Mouse (Mus musculus) layer of hippocampus, adult 9-11 months (tissue): ENCODE results near the gene Mas1.

ENCODE experiments used
- DNase-seq: peaks from one replicate; pipeline ENCODE4 v3.0.0; 2022

The Mas1 gene

DNA sequence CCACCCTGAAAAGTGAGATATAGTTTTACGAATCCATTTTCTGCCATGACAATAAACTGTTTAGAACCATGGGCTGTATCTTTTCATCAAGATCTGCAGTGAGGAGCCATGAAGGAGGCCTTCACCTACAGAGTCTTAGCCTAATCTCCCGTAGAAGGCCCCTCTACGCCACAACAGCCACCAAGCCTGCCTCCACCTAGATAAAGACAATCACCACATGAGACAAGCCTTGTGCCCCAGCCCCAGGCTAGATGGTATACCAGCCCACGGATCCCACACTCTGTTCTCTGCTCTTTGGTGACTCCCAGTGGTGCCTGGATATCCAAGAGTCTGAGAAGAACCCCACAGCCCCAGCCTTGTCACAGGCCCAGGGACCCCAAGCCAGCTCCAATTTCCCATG lies 52.1 kb downstream of the Mas1 start:
- DNase-seq: no peak

DNA sequence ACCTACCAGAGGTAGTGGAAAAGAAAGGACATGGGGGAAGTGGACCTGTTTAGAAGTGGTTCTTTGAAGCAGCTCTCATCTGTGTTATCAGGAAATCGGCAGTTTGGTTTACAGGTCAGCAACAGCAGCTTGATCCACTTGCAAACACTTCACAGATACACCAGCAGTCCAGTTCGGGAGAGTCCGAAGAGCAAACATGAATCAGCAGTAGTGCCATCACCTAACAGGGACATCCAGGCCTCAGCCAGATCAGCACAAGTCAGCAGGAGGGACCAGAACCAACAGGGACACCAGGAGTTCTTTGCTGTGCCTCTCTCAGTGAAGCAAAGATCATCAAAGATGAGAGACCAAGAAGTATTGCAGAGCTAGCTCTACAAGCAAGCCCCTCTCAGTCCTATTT lies 53.4 kb downstream of the Mas1 start:
- no peak for DNase-seq

DNA sequence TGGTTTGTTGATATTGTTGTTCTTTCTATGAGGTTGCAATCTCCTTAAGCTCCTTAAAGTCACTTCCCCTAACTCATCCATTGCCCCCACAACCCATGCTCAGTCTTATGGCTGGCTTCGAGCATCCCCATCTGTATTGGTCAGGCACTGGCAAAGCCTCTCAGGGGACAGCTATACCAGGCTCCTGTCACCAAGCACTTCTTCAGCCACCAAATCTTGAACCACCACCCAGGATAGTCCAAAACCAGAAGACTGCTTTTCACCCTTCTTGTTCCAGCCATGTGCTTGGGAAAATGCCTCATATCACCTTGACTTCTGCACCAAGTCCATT lies 57.0 kb downstream of the Mas1 start:
- DNase-seq: no peak

DNA sequence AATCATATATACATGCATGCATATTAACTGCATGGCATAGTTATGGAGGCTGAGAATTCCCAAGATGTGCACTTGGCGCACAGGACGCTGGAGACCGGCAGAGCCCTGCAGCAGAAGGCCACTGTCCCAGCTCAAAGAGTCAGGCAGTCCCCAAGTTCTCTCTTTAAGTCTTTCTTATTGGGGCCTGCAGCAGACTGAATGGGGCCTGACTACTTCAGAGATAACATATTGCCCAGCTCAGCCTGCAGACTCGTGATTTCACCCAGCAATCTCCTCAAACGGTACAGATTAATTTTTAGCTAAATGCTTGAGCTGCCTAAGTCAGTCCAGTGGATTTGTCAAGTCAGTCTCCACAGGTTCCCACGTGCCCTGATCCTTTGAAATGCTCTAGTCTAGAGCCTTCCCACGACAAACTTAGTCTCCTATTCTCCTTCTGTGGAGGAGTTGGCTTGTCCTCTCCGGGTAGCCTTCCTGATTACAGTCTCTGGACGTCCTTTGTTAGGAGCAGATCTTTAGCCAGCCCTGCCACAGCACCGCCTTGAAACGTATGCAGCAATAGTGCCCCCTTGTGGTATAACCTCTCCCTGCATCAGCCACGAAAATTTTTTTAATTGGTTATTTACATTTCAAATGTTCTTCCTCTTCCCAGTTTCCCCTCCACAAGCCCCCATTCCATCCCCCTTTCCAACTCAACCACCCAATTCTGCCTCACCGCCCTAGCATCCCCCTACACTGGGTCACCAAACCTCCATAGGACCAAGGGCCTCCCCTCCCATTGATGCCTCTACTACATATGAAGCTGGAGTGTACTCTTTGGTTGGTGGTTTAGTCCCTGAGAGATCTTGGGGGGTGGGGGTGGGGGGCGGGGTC lies 57.6 kb downstream of the Mas1 start:
- DNase-seq: peak; percentile 52

DNA sequence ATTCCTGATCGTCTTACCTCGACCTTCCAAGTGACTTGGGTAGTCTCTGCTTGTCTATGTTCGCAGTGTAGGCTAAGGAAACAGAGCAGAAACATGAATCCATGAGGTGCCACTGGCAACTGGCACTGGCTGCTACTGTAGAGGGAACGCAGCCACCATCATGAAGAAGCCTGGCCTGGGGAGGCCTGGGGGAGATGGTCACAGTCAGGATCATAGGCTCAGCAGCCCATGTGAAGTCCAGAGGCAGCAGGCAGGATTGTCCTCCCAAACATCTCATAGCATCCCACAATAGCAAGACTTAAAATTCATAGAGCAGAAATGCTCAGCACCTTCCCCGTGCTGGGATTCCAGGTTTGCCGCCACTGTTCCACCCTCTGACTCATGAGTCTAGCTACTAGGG lies 59.1 kb downstream of the Mas1 start:
- DNase-seq: no peak

DNA sequence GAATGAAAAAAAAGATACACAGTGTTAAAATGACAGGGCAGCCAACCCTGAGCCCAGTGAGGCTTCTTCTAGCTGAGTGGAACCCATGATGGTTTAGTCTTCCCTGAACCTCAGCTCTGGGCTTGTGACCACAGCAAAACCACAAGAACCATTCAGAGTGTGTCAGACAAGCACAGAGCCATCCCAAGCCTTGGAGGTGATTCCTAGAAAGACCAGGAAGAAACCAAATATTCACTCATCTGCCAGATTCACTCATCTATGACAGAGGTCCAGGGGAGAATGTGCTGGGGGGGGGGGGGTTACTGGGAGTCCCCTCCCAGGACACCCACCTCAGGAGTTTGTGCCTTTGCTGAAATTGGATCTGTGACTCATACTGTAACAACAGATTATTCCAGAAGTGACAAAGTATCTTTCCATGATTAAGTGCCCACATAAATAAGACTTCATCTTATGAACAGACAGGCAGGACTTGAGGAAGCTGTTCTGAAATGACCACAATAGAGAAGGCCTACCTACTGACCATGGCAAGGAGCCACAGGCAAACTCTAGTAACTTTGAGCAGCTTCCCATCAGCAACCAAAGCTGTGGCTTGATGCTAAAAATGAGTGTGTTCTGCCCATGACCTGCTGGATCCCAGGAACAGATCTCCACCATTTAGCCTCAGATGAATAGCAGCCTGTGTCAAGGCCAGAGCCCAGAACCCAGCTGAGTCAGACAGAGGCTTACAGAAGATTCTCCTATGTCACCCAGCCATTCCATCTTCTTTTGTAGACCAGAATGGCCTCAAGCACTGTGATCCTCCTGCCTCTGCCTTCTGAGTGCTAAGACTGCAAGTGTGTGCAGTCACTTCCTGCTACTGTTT lies 63.1 kb downstream of the Mas1 start:
- DNase-seq: no peak

DNA sequence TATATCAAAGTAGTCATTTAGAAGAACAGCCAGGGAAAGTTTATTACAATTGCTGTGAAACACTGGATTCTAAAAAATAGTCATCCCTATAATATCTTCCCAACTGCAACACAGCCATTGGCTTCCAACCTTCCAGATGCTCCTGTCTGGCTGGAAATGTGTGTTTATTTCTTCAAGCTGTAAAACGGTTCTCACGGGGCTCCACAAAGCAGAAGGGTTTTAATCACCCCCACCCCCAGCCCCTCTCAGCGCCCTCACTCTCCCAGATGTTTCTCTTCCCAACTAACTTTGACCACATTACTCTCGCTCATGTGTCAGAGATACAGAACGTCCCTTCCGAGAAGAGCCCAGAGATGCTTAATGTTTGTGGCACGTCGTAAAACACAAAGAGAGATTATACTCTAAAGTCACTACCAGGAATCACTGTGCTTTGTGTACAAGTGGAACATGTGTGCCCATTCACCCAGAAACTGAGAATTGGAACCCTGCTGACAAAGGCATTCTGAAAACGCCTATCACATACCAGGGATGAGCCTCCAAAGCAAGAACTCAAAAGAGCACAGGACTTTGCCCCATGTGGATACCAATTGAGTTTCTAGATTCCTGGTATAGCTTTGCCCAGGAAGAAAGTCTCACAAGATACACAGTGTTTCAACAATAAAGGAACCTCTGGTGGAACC lies 65.9 kb downstream of the Mas1 start:
- DNase-seq: no peak

DNA sequence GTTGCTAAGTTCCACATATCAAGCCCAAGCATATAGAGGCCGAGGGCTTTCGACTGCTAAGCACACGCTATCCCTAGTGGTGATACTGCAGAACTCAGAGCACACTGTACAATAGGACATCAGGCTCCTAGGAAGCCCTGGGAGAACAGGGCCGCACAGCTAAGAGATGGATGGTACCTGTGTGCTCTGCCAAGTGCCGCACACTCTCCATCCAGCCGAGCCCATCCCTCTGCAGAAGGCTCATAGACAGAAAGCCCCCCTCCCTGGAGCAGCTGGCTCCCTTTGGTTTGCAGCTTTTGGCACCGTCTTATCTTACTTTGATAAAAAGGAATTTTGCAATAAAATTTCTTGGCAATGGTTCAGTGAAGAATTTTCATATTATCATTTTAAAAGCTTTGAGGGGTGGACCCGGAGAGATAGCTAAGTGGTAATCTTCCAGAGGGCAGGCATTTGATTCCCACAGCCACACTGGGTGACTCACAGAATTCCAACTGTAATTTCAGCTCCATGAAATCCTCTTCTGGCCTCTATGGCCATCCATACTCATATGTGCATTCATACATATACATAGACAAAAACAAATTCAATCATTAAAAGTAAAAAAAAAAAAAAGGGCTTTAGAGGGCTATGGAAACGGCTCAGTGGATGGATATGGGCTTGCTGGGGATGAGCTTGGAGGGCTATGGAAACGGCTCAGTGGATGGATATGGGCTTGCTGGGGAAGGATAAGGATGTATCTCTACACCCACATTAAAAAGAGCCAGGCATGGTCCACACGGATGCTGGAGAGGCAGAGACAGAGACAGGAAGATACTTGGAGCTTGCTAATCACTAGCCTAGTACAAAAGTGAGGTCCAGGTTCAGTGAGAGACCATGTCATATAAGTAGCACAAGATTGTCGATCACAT lies 68.3 kb downstream of the Mas1 start:
- no peak for DNase-seq

DNA sequence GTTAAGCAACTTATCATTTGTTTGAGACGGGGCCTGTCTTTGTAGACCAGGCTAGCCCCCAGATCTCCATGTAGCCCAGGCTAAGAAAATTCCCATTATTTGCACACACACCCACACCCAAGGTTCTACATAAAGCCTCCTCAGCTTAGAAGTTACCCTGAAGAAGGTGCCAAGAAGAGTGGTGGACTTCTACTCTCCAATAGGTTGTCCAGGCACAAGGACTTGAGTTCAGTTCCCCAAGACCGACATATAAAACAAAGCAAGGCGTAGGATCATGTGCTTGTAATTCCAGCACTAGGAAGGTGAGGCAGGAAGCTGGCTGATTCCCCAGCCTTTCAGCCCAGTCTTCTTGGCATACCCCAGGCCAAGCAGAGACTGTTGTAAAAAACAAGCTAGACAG lies 69.4 kb downstream of the Mas1 start:
- no peak for DNase-seq

DNA sequence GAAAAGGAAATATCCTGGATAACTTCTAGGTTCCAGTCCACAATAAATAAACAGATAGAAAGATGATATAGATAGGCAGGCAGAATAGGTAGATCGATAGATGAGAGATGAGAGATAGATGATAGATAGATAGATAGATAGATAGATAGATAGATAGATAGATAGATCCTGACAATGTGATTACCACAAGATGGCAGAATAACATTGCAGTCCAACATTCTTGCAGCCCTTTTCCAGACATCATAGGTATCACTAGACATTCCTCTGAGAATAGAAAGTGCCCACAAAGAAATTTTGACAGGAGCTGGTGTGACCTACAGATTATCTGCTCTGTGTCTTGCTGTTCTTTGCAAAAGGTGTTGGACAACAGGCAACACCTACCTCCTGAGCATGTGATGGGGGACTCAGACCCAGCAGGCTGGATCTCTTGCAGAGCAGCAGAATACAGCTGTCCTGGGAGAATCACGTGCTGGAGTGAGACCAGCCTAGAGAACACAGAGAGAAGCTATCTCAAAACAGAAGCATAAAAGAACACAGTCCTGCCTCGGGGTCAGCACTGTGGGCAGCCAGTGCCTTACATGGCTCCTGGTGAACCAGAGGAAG lies 70.4 kb downstream of the Mas1 start:
- DNase-seq: no peak

DNA sequence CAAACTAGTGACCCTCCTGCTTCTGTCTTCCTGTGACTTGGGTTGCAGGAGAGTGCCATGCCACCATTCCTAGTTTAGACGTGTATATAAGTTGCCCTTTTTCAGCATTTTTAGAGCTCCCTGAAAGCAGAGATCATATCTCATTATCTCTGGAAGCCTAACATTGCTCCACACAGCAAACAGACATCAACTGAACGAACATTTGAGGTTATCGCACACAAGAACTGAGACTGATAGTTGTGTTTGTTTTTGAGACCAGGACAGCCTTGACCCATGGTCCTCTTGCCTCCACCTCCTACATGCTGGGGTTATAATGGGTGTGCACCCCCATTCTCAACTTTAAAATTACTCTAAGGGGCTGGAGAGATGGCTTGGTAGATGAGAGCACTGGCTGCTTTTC lies 71.3 kb downstream of the Mas1 start:
- DNase-seq: no peak

DNA sequence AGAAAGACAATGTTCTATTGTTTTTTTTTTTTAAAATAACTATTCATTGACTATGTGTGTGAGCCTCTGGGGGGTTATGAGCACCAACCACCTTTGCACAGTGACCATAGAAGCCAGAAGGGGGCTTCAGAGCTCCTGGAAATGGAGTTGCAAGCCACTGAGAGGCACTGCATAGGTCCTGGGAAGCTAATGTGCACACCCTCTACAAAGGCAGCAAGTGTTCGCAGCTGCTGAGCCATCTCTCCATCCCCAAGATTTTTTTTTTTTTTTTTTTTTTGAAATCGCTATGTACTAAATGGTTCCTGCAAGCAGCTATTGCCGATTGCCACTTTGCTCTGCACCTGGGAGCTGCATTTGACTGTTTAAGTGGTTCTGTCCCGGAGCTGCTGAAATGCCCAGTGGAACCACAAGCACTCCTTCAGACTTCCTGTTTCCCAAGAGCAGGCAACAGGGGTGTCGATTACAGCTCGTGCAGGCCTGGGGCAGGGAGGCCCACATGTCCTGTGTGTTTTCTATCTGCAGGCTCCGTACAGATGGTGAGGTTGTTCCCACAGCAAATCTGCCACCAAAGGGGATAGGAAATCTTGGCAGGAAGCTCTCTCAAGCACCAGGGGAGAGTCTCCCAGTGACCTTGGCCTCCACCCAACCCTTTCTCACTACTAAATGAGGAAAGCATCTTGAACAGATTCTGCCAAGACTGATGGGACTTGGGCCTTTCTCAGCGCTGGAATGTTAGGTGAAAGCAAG lies 74.1 kb downstream of the Mas1 start:
- DNase-seq: peak; percentile 14

DNA sequence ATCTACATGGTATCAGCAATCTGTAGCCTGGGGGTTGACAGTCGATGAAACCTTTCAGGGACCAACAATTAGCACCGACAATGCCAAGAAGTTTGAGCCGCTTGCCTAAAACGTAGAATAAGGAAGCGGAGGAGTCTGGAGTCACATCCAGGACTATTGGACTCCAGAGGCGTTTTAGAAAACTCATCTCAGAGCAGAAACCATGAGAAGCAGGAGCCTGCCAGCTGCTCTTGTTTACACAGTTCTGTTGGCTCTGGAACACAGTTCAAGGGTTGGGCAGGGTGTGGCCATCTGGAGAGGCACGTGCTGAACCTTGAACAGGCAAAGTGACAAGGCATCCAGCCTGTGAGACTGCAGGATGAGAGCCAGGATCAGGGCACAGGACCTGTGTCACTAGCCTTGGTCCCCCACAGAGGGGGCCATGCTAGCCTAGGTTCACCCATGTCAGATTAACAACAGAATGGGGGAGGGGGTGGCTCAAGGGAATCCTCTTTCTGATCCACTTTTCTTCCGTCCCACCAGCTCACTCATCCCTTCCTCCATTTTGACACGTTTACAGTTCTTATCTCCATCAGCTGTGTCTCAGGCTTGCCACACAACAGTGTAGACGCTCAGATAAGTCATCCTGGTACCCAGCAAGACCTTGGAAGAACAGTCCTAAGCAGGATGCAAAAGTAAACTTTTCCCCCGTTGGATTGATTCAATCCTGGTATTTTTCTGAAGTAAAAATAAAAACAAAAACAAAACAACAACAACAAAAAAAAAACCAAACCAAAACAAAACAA lies 75.3 kb downstream of the Mas1 start:
- no peak for DNase-seq

DNA sequence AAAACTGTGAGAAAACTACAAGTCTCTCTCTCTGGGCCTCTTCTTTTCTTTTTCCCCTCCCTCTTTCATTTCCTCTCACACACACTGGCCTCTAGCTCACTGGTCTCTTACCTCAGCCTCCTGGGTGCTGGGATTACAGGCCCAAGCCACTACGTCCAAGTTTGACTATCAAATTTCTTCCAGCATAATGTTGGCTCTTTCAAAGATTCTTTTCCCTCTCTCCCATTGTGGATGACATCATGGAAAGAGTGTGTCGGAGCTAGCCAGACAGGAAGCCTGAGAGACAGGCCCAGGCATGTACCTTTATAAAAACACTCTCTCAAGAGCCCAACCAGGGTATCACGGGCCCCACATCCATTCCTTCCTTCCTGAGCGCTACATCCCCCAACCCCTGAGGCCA lies 76.5 kb downstream of the Mas1 start:
- DNase-seq: no peak

DNA sequence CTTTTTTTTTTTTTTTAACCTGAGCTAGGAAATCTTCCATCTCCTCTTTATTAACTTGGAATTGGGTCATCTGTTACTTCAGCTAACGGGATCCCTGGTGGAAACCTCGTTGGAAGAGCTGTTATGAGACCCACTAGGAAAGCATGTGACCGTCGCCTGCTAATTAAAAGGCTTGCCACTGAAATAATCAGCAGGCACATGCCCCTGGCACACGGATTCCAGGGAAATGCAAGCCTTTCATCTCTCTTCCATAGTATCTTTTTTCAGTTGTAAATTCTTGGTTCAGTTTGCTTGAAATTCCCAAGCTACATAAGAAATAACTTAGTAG lies 76.9 kb downstream of the Mas1 start:
- no peak for DNase-seq
